Mouse (Mus musculus): ENCODE data around the gene Phlda1.

- no peak for TF ChIP-seq FLI1 (IDR thresholded peaks at IDR 0.05; ENCODE audit: low read length)
- no peak for TF ChIP-seq GATA1 (IDR thresholded peaks at IDR 0.05; ENCODE audit: borderline replicate concordance, low read length)
These were observed 41.3 kb upstream of the Phlda1 start for GRCm38 (mm10) chr10:111464833-111465232.
